Mouse (Mus musculus) A20 (cell line): ENCODE measurements around the gene Nsl1.

Experiments used
- DNase-seq: peaks from one replicate; pipeline ENCODE4 v3.0.0-alpha.2; 2011; ENCODE audit warnings: low read depth, low spot score

The Nsl1 gene

GRCm38 (mm10) chr1:191135406-191135805 lies 72.6 kb downstream of the Nsl1 start:
- no peak for DNase-seq
